Mouse (Mus musculus) hindbrain, postnatal 0 days (tissue): ENCODE measurements around the gene Prcd. TPM values are rescaled to one million over a fixed set of nuclear protein-coding genes. Genes with fewer than 3 reads are reported as not detected.
"Not testable (repeated sequence)": the region's sequence is repeated elsewhere in the genome, so short reads cannot be mapped to it uniquely, and the experiment has no call there.

Source experiments
- ATAC-seq: fragments of 200-750 bp; cut with Nextera tagmentation; 2 replicates; pipeline ENCODE4 v1.8.0; 2017; ENCODE audit warnings: mild to moderate bottlenecking, moderate TSS enrichment, moderate library complexity
- DNase-seq: peaks from one replicate; pipeline ENCODE4 v3.0.0-alpha.2; 2015; ENCODE audit warnings: low spot score
- H3K27ac ChIP-seq: fragments of 300-500 bp; sonication (generic); 2 replicates; pipeline ENCODE4 v1.5.1; 2014; ENCODE audit warnings: mild to moderate bottlenecking
- H3K27me3 ChIP-seq: fragments of 300-500 bp; sonication (generic); 2 replicates; pipeline ENCODE4 v1.6.1; 2014; ENCODE audit warnings: low read length, mixed read lengths; ENCODE audit not compliant: insufficient read depth
- H3K36me3 ChIP-seq: fragments of 300-500 bp; sonication (generic); 2 replicates; pipeline ENCODE4 v1.6.1; 2014; ENCODE audit warnings: low read length, mixed read lengths; ENCODE audit not compliant: insufficient read depth
- H3K4me1 ChIP-seq: fragments of 300-500 bp; sonication (generic); 2 replicates; pipeline ENCODE4 v1.6.1; 2014; ENCODE audit warnings: antibody characterized with exemption, low read length, mixed read lengths; ENCODE audit not compliant: insufficient read depth
- H3K4me2 ChIP-seq: fragments of 300-500 bp; sonication (generic); 2 replicates; pipeline ENCODE4 v1.6.1; 2014; ENCODE audit warnings: low read depth, mild to moderate bottlenecking, low read length, moderate library complexity, mixed read lengths
- H3K4me3 ChIP-seq: fragments of 300-500 bp; sonication (generic); 2 replicates; pipeline ENCODE4 v1.5.1; 2014; ENCODE audit warnings: low read length
- H3K9ac ChIP-seq: fragments of 300-500 bp; sonication (generic); replicated peaks from 2 replicates; pipeline ENCODE4 v1.6.1; 2014; ENCODE audit warnings: mild to moderate bottlenecking, low read length, moderate library complexity, mixed read lengths
- H3K9me3 ChIP-seq: fragments of 300-500 bp; sonication (generic); 2 replicates; pipeline ENCODE4 v1.6.1; 2016; ENCODE audit warnings: low read length, mixed read lengths
- CTCF ChIP-seq: IDR thresholded peaks from 2 replicates; pipeline ENCODE4 v1.5.1; 2016; ENCODE audit warnings: antibody characterized with exemption, control low read depth, low read depth
- WGBS: fragments of 180-500 bp; shearing (Covaris S2); extraction: QIAGEN DNeasy Blood & Tissue Kit; methylation state at CpG from one replicate; pipeline ENCODE4 v1.1.7; 2014; 5-methylcytosine and 5-hydroxymethylcytosine counted together
- polyA plus RNA-seq: library from polyadenylated mRNA; unstranded; fragments of >200 nt; fragmentation: Nextera tagmentation; extraction: Ambion mirVana; gene quantifications from 2 replicates; pipeline ENCODE4 v1.2.1, GENCODE M21; 2015
- total RNA-seq: library from RNA; depleted of rRNA; stranded (reverse); fragments of >200 nt; gene quantifications from 2 replicates; pipeline ENCODE4 v1.2.3, GENCODE M21; 2014

Gene Prcd
- total and polyA plus RNA-seq, 2 experiments from 2014 or later = 1.2 to 5.3 TPM

DNA sequence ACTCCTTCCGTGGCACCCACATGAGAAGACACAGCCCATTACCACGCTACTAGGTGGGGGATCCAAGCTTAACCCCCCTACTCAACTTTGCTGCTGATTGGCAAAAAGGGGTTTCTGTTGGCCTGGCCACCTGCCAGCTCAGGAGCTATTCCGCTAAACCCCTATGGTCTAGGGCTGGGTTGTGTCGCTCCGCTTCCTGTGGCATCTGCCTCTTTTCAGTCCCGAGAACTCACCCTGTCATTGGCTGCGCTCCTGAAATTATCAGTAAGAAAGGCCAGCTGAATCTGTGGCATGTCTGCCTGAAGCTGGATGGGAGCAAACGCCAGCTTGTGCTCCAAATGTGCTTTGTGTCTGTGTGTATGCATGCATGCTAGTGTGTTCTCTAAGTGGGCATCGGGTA lies 6.8 kb downstream of the Prcd start:
- WGBS = 39% methylated on average over 9 of the region's 9 CpGs
- H3K27ac ChIP-seq = peak overlapping the region; percentile 90
- ATAC-seq (no peak), DNase-seq (peak; percentile 67)
- peaks cover 38% of the 10 kb centered on the region for H3K4me1 ChIP-seq
- H3K9ac ChIP-seq = no peak overlapping the region
- no peaks in the 10 kb centered on the region for H3K36me3 ChIP-seq
- no peak for TF ChIP-seq CTCF
- H3K4me3 ChIP-seq = no peak overlapping the region
- no peaks in the 10 kb centered on the region for H3K9me3 ChIP-seq
- no peaks in the 10 kb centered on the region for H3K27me3 ChIP-seq
- H3K4me2 ChIP-seq = no peak overlapping the region

DNA sequence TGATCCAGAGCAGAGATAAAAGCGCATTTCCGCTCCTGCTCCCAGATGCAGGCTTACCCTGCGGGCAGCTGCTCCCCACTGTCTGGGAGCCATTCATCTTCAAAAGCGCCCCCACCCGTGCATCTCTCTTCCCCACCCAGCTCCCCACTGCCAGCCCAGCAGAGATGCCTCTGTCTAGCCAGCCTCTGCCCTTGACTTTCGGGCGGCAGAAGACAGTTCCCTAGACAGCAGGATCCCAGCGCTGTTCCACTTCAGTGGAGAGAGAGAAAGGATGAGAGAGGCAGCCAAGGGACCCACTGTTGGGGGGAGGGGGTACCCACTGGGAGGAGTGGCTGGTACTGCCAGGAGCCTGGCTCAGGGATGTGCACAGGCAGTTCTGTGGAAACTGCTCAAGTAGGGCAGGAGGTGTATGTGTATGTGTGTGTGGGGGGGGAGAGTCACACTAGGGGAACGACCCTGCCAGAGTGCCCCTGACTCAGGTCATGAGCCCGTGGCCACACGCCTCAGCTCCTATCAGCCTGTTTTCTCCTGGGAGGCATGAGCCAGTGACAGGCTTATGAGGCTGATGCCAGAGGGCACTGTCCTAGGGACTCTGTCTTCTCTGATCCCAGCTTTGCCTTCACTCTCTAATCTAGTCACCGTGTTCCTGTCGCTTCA lies 8.1 kb downstream of the Prcd start:
- 0 out of 2 replicates have a peak, but pooled peaks have one; percentile 1 for TF ChIP-seq CTCF
- 9% methylated on average over 13 of the region's 13 CpGs for WGBS

DNA sequence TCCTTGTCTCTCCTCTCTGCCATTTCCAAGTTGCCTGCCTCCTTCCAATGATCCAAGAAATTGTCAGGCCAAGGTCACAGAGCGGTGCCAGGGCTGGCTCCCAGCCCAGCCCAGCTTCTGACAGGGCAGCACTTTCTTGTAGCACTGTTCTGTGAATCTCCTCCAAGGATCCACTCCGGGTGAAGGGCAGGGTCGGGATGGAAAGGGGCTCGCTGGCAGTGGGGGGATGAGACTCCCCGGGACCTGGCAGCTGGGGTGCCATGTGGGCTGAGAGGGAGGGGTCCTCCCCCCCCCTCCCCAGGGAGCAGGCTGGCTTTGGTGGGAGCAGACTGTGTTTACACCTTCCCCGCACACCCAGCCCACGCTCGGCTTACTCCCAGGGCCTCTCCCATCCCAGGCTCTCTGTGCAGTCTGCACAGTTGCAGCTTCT lies 8.6 kb downstream of the Prcd start:
- H3K4me3 ChIP-seq = no peak overlapping the region
- ATAC-seq (peak; percentile 22), DNase-seq (peak; percentile 83)
- 37% methylated on average over 8 of the region's 8 CpGs for WGBS
- H3K36me3 ChIP-seq = no peaks in the 10 kb centered on the region
- no peaks in the 10 kb centered on the region for H3K27me3 ChIP-seq
- H3K9ac ChIP-seq = peak overlapping the region; percentile 30; the same call in 1 of the 2 replicates
- H3K27ac ChIP-seq = peak overlapping the region; percentile 90
- H3K9me3 ChIP-seq = no peaks in the 10 kb centered on the region
- H3K4me1 ChIP-seq = peaks cover 38% of the 10 kb centered on the region
- TF ChIP-seq CTCF = no peak
- peak overlapping the region; percentile 44 for H3K4me2 ChIP-seq

More for the DNA sequence above, 8.1 kb downstream of the Prcd start:
- Histone ChIP-seq H3K27ac (peak overlapping the region; percentile 90), H3K4me2 (peak overlapping the region; percentile 44), H3K4me3 (no peak overlapping the region), H3K4me1 (peaks cover 38% of the 10 kb centered on the region), H3K9me3 (no peaks in the 10 kb centered on the region), H3K36me3 (no peaks in the 10 kb centered on the region), H3K27me3 (no peaks in the 10 kb centered on the region), H3K9ac (peak overlapping the region; percentile 30)
- ATAC-seq (peak; percentile 81), DNase-seq (peak; percentile 81)

GRCm38 (mm10) chr11:116665289-116665688 lies 12.0 kb downstream of the Prcd start:
- no peaks in the 10 kb centered on the region for H3K36me3 ChIP-seq
- no peak for ATAC-seq
- WGBS = 88% methylated on average over 10 of the region's 10 CpGs
- H3K27me3 ChIP-seq = no peaks in the 10 kb centered on the region
- H3K4me1 ChIP-seq = peaks cover 32% of the 10 kb centered on the region
- no peak for DNase-seq
- no peak overlapping the region for H3K4me2 ChIP-seq
- H3K27ac ChIP-seq = no peak overlapping the region
- TF ChIP-seq CTCF = no peak
- H3K4me3 ChIP-seq = no peak overlapping the region
- H3K9me3 ChIP-seq = no peaks in the 10 kb centered on the region
- no peak overlapping the region for H3K9ac ChIP-seq

GRCm38 (mm10) chr11:116666566-116666965 lies 13.2 kb downstream of the Prcd start:
- H3K4me2 ChIP-seq = no peak overlapping the region
- H3K9me3 ChIP-seq = no peaks in the 10 kb centered on the region
- DNase-seq = no peak
- H3K9ac ChIP-seq = no peak overlapping the region
- no peak overlapping the region for H3K27ac ChIP-seq
- no peak for TF ChIP-seq CTCF
- WGBS = 76% methylated on average over 9 of the region's 9 CpGs
- peaks cover 22% of the 10 kb centered on the region for H3K4me1 ChIP-seq
- H3K4me3 ChIP-seq = no peak overlapping the region
- ATAC-seq = no peak
- H3K27me3 ChIP-seq = no peaks in the 10 kb centered on the region
- H3K36me3 ChIP-seq = no peaks in the 10 kb centered on the region

DNA sequence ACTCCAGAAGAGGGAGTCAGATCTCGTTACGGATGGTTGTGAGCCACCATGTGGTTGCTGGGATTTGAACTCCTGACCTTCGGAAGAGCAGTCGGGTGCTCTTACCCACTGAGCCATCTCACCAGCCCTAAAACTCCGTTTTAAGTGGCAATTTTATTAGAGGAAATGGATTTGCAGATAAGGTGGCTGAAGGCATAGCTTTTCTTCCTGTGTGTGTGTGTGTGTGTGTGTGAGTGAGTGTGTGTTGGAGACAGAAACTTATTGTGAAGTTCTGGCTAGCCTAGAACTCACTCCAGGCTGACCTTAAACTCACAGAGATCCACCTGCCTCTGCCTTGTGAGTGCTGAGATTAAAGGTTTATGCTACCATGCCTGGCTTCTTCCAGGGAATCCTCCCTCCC lies 13.7 kb downstream of the Prcd start:
- H3K27ac ChIP-seq, ATAC-seq: not testable (repeated sequence)
- 94% methylated on average over 3 of the region's 5 CpGs for WGBS

GRCm38 (mm10) chr11:116667930-116668329 lies 14.6 kb downstream of the Prcd start:
- peaks cover 14% of the 10 kb centered on the region for H3K4me1 ChIP-seq
- no peak for TF ChIP-seq CTCF

More for the DNA sequence above, 13.7 kb downstream of the Prcd start:
- DNase-seq, H3K9me3 ChIP-seq, H3K4me2 ChIP-seq, H3K9ac ChIP-seq, H3K4me3 ChIP-seq, H3K36me3 ChIP-seq, H3K27me3 ChIP-seq: not testable (repeated sequence)
- H3K4me1 ChIP-seq = peaks cover 17% of the 10 kb centered on the region

More at GRCm38 (mm10) chr11:116667930-116668329, 14.6 kb downstream of the Prcd start:
- ATAC-seq (no peak), DNase-seq (no peak)
- no peaks in the 10 kb centered on the region; the same call in 1 of the 2 replicates for H3K36me3 ChIP-seq
- no peak overlapping the region for H3K9ac ChIP-seq
- 79% methylated on average over 8 of the region's 8 CpGs for WGBS
- H3K27ac ChIP-seq = no peak overlapping the region
- no peaks in the 10 kb centered on the region for H3K27me3 ChIP-seq
- no peaks in the 10 kb centered on the region for H3K9me3 ChIP-seq
- no peak overlapping the region for H3K4me2 ChIP-seq
- H3K4me3 ChIP-seq = no peak overlapping the region
